Mouse (Mus musculus) heart, postnatal 14 days (tissue): ENCODE data around the gene Krt26. TPM values are rescaled to one million over a fixed set of nuclear protein-coding genes. Genes with fewer than 3 reads are reported as not detected.
A peak's percentile ranks its signal among the peaks of the same experiment; 100 is the strongest.

Source experiments
- DNase-seq, 2 experiments: peaks; one replicate each; pipeline ENCODE4 v3.0.0; 2021 to 2022
- intact Hi-C: fragments of 180-260 bp; cut with DNase I; formaldehyde crosslinking; loops from one replicate; pipeline ENCODE4 v1.15.1; 2025
- total RNA-seq, 2 experiments: library from RNA; stranded (reverse); gene quantifications; 2 replicates each; pipeline ENCODE4 v1.2.3; 2021

The Krt26 gene
- total RNA-seq, 2 experiments from 2014 or later: not detected

DNA sequence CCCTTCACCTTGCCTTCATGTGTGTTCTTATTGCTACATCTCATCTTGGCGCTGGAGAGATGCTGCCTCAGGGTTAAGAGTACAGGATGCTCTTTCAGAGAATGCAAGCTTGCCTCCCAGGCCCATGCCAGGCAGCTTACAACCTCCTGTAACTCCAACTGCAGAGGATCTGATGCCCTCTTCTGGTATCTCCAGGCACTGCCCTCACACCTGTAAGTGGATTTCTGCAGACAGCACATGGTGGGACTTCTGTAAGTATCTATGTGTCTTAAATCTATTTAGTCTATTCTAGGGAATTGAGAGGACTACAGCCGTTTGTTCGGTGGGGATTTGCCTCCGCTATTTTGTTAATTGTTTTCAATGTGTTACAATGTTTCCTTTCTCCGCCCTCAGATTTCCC is 44.9 kb downstream of the Krt26 start:
- DNase-seq: peak; percentile 40 to 48
- intact Hi-C loops: loop anchor here (1.0 to 5.0 kb wide), 2 partner anchors 46 to 104 kb away; no protein-coding TSS in a partner anchor

DNA sequence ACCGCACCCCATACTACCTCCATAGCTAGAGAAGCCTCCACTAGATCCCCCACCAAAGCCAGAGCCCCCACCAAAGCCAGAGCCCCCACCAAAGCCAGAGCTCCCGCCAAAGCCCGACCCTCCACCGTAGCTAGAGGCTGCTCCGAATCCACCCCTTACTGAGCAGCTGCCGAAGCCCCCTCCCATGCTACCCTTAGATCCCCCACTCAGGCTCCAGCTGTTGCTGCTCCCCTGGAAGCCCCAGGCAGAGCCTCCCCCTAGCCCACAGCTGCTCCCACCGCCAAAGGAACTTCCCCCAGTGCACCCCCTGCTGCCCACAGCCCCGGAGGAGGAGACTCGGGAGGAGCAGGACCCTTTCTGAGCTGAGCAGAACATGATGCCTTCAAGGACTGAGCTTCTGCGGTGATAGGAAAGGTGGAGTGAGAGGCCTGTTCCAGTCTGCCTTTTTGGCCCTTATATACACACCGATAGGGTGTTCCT is 52.9 kb downstream of the Krt26 start, which contains the start of gene Krt24:
Gene Krt24 (minus strand): TSS at position 430 of the 480 bp plus-strand sequence.
- DNase-seq: no peak
- intact Hi-C loops: no loop called here

DNA sequence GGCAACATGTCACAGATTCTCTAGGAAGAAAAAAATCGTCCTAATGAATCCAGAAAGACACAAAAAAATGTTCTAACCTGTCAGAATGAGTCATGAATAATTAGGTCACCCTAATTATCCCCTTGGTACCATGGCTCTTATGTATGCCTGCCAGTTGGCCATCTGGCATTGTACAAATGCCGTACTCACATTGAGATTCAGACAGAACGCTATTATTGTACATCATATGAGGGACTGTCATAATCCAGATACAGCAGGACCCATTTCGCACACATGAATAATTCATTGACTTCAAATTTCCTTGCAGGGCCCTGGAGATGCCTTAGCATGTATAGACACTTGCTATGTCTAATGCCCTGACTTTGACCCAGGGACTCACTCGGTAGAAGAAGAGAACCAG is 53.8 kb downstream of the Krt26 start:
- intact Hi-C loops: no loop called here
- no peak for DNase-seq

DNA sequence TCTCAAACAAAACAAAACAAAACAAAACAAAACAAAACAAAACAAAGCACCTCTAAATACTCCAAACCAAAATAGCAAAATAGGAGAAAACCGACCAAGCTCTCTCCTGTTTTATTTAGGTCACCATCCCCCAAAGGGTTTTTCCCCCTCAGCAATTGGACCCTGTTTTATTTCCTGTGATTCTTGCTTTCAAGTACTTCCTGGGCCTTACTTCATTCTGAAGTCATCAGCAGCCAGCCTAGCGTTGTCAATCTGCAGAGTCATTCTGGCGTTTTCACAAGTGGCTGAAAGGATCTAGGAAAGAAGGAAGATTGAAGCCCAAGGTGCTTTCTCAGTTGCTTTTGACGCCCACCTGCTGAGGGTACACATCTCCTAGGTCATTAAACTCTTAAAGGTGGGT is 54.4 kb downstream of the Krt26 start:
- DNase-seq: no peak
- intact Hi-C loops: no loop called here

DNA sequence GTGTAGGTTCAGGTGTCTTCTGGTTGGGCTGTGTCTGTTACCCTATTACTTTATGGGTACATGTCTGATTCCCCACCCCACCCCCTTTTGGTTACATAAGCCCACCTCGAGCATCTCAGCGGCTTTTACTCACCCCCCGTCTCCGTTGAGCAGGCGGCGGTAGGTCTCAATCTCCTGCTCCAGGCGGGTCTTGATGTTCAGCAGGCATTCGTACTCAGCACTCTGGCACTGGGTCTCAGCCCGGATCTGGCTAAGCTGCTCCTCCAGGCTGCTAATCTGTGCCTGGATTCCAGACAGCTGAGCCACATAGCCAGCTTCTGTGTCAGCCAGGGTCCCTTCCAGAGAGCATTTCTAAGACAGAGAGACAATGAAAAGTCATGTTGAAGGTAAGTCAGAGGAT is 56.6 kb downstream of the Krt26 start:
- no peak for DNase-seq
- intact Hi-C loops: no loop called here

DNA sequence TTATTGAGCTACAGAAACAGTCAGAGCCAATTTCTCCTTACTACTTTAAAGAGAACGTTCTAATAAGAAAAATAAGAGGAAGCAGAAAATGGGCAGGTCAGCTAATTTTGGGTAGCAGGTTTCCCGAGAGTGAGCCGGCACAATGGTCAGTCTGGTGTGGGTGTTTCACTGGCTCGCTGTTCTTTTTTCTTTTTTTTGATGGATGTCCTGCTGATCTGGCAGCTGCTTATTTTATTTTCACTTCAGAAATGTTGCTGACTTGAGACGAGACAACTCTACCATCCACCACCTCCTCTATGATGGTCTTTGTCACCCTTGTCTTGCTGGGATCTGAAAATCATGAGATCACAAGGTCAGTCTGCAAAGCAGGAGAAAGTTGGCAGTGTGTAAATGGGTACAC is 57.8 kb downstream of the Krt26 start:
- intact Hi-C loops: no loop called here

More for the DNA sequence above, 57.8 kb downstream of the Krt26 start:
- DNase-seq: no peak

Other genes starting within 250 kb of the Krt26 start
- under 1 TPM in 1 of 2 experiments, not detected in 1; 0.15 TPM for gene Tns4, start 248.7 kb downstream of the Krt26 start, total RNA-seq
- under 1 TPM; 0.45 to 0.80 TPM for gene Ccr7, start 182.9 kb downstream of the Krt26 start, total RNA-seq
- gene Smarce1, start 106.9 kb downstream of the Krt26 start, total RNA-seq: 10 to 100 TPM; 49.2 to 55.7 TPM
- gene Krt222, start 93.9 kb downstream of the Krt26 start, total RNA-seq: 10 to 100 TPM; 22.2 to 26.2 TPM
- not detected for gene Krt24, start 52.7 kb downstream of the Krt26 start, total RNA-seq
- gene Krt25, start 15.0 kb downstream of the Krt26 start, total RNA-seq: not detected
- gene Krt27, start 13.1 kb upstream of the Krt26 start, total RNA-seq: not detected
- gene Krt28, start 36.9 kb upstream of the Krt26 start, total RNA-seq: not detected
- 1 to 10 TPM; 4.6 to 8.9 TPM for gene Krt10, start 51.4 kb upstream of the Krt26 start, total RNA-seq
- not detected for gene Krt12, start 84.3 kb upstream of the Krt26 start, total RNA-seq
- gene Krt20, start 100.2 kb upstream of the Krt26 start, total RNA-seq: under 1 TPM; 0.14 to 0.22 TPM
- gene Krt23, start 155.2 kb upstream of the Krt26 start, total RNA-seq: not detected
- not detected for gene Krt39, start 183.4 kb upstream of the Krt26 start, total RNA-seq
- not detected for gene Krt40, start 205.2 kb upstream of the Krt26 start, total RNA-seq
- not detected for gene Krtap3-3, start 212.9 kb upstream of the Krt26 start, total RNA-seq
- not detected for gene Krtap3-2, start 218.9 kb upstream of the Krt26 start, total RNA-seq
- gene Gm11939, start 221.5 kb upstream of the Krt26 start, total RNA-seq: not detected
- gene Krtap3-1, start 228.7 kb upstream of the Krt26 start, total RNA-seq: not detected
- gene Krtap1-5, start 243.1 kb upstream of the Krt26 start, total RNA-seq: not detected
- gene Krtap1-4, start 245.7 kb upstream of the Krt26 start, total RNA-seq: not detected